Mouse (Mus musculus): ENCODE results near the gene Lzic. TPM values are rescaled to one million over a fixed set of nuclear protein-coding genes. Genes with fewer than 3 reads are reported as not detected.

Gene Lzic
- polyA plus RNA-seq (2012): 7.2 and 10.2 TPM in 2 replicates

DNA sequence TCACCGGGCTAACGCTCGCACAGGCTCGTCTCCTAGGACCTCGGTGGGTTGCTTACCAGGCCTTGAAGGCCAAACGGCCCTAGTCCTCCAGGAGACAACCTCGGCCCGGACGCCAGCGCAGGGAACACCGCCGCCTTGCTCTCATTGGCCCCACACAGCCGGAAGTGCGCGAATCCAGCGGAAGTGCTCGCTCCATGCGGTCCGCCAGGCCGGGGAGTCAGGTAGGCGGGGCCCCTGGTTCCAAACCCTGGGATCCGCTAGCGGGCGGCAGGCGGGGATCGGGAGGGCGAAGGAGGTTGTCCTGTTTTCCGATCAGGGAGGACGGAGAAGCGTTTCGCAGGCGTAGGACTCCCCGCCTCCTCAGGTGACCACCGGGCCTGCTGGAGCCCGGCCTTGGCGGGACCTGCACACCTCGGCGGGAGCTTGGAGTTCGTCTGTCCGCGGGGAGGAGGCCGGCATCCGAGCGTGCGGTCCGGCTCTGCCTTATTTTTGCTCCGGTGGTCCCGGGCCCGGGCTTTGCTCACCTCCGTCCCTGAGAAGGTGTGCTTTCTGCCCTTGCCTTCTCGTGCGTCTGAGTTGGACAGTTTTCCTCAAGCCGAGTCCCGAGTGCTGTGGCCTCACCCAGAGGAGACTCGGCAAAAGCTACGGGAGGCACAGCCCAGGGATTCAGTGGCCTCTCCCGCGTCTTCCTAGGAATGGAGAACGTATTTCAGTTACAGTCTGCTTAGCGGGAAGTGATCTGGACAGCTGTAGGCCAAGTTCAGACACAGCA lies at the start of gene Lzic, which contains the start of gene Nmnat1:
Gene Lzic (plus strand): TSS at position 177 of the 772 bp plus-strand sequence.
Gene Nmnat1 (minus strand): TSS at position 150 of the 772 bp plus-strand sequence.
- TF ChIP-seq GATA1 (IDR thresholded peaks at IDR 0.05; ENCODE audit: low read length): no peak

DNA sequence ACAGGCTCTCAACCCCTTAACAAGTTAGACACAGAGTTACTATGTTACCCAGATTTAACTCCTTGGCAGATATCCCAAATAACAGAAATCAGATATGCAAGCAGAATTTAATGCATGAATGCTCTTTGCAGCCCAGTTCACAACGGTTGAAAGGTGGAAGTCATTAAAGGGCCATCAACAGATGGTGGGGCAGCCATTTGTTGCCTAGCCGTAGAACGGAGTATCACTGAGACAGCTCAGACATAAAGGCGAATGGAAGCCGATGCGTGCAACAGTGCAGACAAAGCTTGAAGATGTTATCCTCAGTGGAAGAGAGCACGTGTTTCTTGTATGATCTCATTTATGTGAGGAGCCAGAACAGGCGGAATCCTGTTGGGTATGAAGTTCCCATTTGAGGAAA lies 44.5 kb upstream of the Lzic start:
- TF ChIP-seq GATA1 (IDR thresholded peaks at IDR 0.05; ENCODE audit: low read length): peak; percentile 26

DNA sequence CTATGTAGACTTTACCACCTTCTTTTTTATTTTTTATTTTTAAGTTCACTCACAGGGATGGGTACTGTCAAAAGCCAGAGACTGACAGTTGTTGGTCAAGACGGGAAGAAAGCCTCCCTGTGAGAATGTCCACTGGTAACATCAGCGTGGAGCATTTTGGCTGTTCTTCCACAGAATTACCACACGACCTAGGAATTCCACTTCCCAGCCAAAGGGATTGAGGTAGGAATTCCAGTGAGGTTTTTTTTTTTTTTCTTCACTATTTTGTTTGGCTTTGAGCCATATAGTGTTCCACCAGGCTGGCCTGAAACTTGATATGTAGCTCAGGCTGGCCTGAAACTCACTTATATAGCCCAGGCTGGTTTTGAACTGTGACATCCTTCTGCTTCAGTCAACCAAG lies 42.6 kb upstream of the Lzic start:
- TF ChIP-seq GATA1 (IDR thresholded peaks at IDR 0.05; ENCODE audit: low read length): no peak

DNA sequence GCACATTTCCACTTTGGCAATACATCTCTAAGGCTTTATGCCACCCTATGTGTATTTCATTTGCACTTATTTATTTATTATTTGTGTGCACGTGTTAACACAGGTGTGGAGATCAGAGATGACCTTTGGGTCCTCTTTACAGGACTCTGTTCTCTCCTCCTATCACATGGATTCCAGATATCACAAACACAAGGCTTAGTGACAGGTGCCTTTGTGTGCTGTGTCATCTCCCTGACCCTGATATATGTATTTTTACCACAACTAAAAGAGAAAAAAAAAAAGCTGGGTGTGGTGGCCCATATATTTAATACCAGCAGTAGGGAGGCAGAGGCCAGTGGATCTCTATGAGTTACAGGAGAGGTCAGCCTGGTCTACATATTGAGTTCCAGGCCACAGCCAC lies 40.6 kb upstream of the Lzic start:
- TF ChIP-seq GATA1 (IDR thresholded peaks at IDR 0.05; ENCODE audit: low read length): no peak

DNA sequence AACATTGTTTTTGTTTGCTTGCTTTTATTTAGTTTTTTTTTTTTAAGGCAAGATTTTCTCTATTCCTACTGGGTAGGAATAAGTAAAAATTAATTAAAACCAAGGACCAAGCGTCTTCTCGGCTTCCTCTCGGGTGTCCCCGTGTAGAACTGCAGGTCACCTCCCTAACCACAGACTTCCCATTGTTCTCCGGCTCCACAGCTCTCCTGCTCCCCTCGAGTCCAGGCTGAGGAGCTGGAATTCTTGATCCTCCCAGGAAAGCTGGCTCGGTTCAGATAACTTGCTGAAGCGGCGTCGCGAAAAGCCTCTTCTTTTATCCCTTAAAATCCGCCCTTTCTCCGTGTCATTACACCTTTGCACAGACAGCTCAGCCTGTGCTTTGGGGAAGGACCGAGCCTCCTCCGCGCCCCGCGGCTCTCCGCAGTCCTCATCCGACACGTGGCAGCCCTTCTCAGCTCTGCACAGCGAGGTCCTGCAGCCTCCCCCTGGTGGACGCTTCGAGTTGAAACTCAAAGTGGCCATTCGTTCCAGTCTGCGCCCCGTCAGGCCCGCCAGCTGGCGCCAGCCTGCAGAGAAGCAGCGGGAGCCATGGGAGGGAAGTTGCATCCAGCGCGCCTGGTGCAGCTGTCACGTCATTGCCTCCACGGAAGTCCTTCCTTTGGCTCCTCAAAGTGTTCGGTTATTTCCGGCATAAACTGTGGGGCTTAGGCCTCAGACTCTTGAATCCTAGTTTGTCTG lies 39.9 kb upstream of the Lzic start:
- TF ChIP-seq GATA1 (IDR thresholded peaks at IDR 0.05; ENCODE audit: low read length): no peak

DNA sequence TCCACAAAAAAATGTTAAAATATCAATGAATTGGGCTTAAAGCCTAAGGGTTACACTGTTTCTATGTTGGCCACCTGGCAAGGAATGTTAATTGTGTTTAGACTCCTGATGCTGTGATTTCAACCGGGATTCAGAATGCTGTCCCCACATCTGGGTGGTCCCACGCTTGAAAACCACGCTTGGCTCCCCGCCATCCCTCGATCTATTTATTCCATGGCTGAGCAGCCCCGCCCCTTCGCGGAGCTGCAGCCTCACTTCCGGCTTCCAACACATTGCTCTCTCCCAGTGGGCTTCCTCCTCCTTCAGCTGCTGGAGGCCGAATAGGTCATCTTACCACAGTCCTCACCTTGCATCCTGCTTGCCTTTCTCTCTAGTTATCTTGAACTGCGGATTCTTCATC lies 39.2 kb upstream of the Lzic start:
- TF ChIP-seq GATA1 (IDR thresholded peaks at IDR 0.05; ENCODE audit: low read length): no peak

DNA sequence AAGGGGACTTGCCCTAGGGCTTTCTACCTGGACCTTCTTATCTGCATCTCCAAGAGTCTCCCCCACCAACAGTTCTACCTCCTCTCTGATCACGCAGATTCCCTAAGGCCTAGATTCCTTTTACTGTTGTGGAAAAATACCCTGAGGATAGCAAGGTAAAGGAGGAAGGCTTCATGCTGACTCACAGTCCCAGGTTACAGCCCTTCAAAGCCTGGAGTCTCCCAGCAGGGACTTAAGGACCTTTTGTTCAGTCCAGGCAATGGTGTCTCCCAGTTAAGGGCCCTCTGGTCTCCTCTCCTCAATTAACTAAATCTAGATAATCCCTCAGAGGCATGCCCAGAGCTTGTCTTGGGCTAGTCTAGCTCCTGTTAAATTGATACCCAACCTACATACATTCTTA lies 38.7 kb upstream of the Lzic start:
- no peak for TF ChIP-seq GATA1 (IDR thresholded peaks at IDR 0.05; ENCODE audit: low read length)

DNA sequence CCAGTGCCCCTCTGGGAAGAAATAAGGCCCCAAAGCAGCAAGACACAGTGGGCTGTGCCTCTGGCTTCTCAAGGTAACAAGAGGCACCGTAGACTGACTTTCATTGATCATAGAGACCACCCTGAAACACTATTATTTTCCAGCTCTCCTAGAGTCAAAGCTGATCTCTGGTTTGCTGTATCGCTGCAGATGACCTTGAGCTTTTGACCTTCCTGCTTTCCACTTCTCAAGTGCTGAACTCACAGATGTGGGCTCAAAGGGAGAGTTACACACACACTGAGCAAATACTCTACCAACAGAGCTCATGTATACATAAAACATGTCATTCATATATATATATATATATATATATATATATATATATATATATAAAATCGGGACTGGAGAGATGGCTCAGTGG lies 34.4 kb upstream of the Lzic start:
- no peak for TF ChIP-seq GATA1 (IDR thresholded peaks at IDR 0.05; ENCODE audit: low read length)

DNA sequence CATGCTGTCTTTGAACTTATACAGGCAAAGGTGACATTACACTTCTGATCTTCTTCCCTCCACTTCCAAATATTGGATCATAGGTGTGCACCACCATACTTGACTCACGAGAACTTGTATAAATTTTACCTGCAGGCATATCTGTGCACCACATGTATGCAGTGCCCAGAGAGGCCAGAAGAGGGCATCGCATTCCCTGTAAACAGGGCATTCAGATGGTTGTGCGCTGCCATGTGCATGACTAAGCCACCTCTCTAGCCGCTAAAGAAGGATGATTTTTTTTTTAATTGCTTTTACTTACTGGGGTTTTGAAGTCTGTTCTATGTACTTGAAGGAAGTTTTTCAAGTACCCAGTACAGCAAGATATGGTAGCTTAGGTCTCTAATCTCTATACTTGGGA lies 31.4 kb upstream of the Lzic start:
- TF ChIP-seq GATA1 (IDR thresholded peaks at IDR 0.05; ENCODE audit: low read length): no peak

DNA sequence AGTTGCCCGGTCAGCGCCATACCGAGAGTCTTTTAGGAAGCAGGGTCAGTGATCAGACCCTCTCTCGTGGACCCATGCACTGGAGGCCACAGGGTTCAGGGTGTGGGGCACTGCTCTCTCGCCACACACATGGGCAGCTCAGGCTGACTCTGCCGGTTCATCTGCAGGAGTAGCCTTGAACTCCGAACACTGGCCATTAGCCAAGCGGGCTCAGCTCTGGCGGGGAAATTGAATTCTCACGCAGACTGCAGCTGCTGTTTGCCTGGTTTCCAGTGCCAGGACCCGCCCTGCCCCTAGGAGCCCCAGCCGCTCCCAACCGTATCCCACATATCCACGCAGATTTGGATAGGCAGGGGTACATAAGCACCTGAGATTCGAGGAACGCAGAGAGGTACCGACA lies 30.8 kb upstream of the Lzic start:
- no peak for TF ChIP-seq GATA1 (IDR thresholded peaks at IDR 0.05; ENCODE audit: low read length)

DNA sequence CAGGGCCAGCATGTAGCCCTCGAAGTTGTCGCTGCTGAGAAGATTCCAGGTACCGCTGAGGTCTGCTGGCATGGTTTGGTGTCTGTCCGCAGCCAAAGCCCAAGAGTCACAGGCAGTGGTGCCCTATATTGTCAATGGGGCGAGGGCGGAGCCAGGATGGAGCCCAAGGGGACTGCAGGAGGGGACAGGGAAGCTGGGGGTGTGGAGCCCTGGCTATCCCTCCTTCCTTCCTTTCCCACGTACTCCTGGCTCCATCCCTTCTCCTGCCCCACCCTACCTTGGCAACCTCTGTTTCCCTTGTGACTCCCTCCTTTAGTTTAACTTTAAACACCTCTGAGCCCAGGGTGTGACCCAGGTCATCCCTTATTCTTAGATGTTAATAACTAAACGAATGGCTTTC lies 30.1 kb upstream of the Lzic start, which contains the start of gene Rbp7:
Gene Rbp7 (minus strand): TSS at position 100 of the 400 bp plus-strand sequence.
- TF ChIP-seq GATA1 (IDR thresholded peaks at IDR 0.05; ENCODE audit: low read length): no peak

DNA sequence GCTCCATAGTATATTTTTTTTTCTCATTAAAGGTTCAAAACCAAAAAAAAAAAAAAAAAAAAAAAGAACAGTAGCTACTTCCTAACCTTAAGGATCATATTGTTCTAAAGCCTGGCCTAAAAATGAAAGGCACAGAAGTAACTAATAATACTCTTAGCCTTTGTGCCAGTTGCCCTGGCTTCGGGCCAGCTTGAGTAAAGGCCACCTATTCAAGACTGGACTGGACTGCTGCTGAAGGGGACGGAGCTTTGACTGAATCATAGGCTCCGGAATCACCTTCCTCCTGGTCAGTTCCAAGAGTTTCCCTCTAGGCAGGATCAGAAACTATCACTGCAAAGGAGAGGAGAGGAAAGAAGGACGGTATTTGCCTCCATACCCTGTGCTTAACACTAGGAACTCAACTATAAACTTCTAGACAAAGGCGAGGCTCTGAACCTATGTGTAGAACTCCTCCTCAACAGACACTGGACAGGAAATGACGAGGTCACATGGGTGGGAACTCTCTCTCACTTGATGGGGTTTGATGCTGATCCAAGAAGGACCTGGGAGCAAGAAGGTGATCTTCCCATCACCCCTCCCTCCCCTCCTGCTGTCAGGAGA lies 27.1 kb upstream of the Lzic start:
- no peak for TF ChIP-seq GATA1 (IDR thresholded peaks at IDR 0.05; ENCODE audit: low read length)

DNA sequence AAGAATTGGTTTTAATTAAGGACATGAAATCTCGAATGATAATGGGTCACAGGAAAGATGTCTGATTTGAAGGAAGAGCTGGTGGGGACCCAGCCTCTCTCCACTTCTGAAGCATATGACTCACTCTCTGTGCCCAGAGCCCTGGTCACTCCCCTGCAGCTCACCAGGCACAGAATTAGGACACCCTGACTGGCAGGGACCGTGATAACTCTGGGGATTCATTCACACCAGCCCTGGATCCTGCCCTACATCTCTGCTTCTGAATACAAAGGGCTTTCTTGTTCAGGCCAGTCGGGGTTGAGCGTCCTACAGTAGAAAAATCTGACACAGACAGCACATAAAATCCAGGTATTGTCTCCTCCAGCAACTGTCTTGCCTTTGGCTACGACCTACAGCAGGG lies 26.5 kb upstream of the Lzic start:
- TF ChIP-seq GATA1 (IDR thresholded peaks at IDR 0.05; ENCODE audit: low read length): no peak

DNA sequence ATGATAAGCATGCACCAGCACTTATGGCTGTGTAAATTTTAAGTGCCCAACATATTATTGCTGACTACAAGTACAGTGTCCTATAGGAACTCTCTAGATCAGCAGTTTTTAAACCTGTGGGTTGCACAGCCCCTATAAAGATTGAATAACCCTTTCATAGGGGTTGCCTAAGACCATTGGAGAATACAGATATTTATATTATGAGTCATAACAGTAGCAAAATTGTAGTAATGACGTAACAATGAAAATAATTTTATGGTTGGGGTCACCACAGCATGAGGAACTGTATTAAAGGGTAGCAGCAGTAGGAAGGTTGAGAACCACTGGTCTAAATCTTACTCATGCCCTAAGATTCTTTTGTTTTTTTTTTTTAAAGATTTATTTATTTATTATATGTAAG lies 25.6 kb upstream of the Lzic start:
- no peak for TF ChIP-seq GATA1 (IDR thresholded peaks at IDR 0.05; ENCODE audit: low read length)

DNA sequence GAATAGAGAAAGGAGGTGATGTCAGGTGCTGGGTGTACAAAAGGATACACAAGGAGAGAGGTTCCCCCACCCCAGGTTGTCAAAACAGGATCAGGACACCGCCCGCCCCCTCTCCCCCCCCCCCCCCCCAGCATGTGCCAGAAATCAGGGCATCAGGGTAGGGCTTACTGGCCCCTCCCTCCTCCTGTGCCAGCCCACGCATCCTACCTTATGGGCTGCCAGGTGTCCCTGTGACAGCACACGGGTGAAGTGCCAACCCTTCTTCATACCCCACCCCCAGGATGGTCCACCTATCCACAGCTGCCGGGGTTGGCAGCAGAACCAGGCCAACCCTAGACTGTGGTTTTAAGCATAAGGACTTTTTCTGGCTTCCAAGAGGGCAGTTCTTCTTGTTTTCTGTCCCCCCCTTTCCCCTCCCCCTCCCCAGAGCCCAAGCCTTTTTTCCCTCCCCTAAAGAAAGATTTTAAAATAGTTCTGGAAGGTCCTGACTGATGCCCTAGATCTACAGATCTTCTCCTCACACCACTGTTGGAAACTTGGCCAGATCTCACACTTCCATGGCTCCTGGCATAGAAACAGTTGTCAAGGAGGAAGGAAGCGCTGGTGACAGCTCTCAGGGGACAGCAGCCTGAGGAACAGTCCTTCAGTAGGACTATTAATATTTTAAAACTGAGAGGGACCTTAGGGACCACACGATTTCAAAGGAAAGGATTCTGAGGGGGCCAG lies 23.3 kb upstream of the Lzic start:
- no peak for TF ChIP-seq GATA1 (IDR thresholded peaks at IDR 0.05; ENCODE audit: low read length)
